Mouse (Mus musculus) megakaryocyte progenitor cell, adult 5-6 weeks (primary cell): ENCODE measurements around the gene Adora2a. TPM values are rescaled to one million over a fixed set of nuclear protein-coding genes. Genes with fewer than 3 reads are reported as not detected.

Experiments used
- ATAC-seq: replicated peaks from 2 replicates; pipeline ENCODE4 v1.8.0; 2016; ENCODE audit warnings: mild to moderate bottlenecking, moderate TSS enrichment, inconsistent platforms; ENCODE audit not compliant: poor library complexity
- total RNA-seq, 2 experiments: library from RNA; stranded (forward) in 1 of 2; stranded (reverse) in 1 of 2; fragments of 157-497, 149-512 nt in 1 of 2; fragments of 200-1000 nt in 1 of 2; gene quantifications; 2 replicates each; pipeline versions ENCODE4 v1.2.3 to v1.2.4; 2015 to 2017

Adora2a gene
- total RNA-seq, 2 experiments from 2014 or later = 0.54 to 0.91 TPM

GRCm38 (mm10) chr10:75307130-75307529, 9.5 kb upstream of the Adora2a start:
- ATAC-seq = peak; percentile 59

- peak; percentile 33 for ATAC-seq
These were observed 4.3 kb upstream of the Adora2a start for GRCm38 (mm10) chr10:75312361-75312760.

GRCm38 (mm10) chr10:75314190-75314980, 2.3 kb upstream of the Adora2a start:
- no peak for ATAC-seq

- ATAC-seq = no peak
These were observed 921 bp upstream of the Adora2a start for GRCm38 (mm10) chr10:75315756-75316155.

GRCm38 (mm10) chr10:75316472-75316871, 205 bp upstream of the Adora2a start:
- ATAC-seq = no peak

GRCm38 (mm10) chr10:75316908-75317761, 458 bp downstream of the Adora2a start:
- ATAC-seq = peak; percentile 56

- no peak for ATAC-seq
These were observed 1.5 kb downstream of the Adora2a start for GRCm38 (mm10) chr10:75318206-75318605.

GRCm38 (mm10) chr10:75320321-75320720, 3.6 kb downstream of the Adora2a start:
- ATAC-seq = peak; percentile 58

- no peak for ATAC-seq
These were observed 6.3 kb downstream of the Adora2a start for GRCm38 (mm10) chr10:75322966-75323365.

- no peak for ATAC-seq
These were observed 7.3 kb downstream of the Adora2a start for GRCm38 (mm10) chr10:75323986-75324385.

- ATAC-seq = peak; percentile 45
These were observed 7.7 kb downstream of the Adora2a start for GRCm38 (mm10) chr10:75324391-75324790.

GRCm38 (mm10) chr10:75325821-75326220, 9.1 kb downstream of the Adora2a start:
- no peak for ATAC-seq

GRCm38 (mm10) chr10:75326553-75326952, 9.9 kb downstream of the Adora2a start:
- peak; percentile 76 for ATAC-seq

- peak; percentile 46 for ATAC-seq
These were observed 10.4 kb downstream of the Adora2a start for GRCm38 (mm10) chr10:75327081-75327480.

GRCm38 (mm10) chr10:75328201-75328704, 11.6 kb downstream of the Adora2a start:
- no peak for ATAC-seq

- no peak for ATAC-seq
These were observed 15.6 kb downstream of the Adora2a start for GRCm38 (mm10) chr10:75332268-75332667.

GRCm38 (mm10) chr10:75333176-75333776, 16.6 kb downstream of the Adora2a start:
- no peak for ATAC-seq

- ATAC-seq = no peak
These were observed 17.5 kb downstream of the Adora2a start for GRCm38 (mm10) chr10:75334175-75334574.

GRCm38 (mm10) chr10:75335075-75335474, 18.4 kb downstream of the Adora2a start:
- no peak for ATAC-seq

GRCm38 (mm10) chr10:75337231-75337630, 20.6 kb downstream of the Adora2a start:
- ATAC-seq = no peak

GRCm38 (mm10) chr10:75338852-75339251, 22.2 kb downstream of the Adora2a start:
- peak; percentile 74 for ATAC-seq
